Mouse (Mus musculus): ENCODE results near the gene Fhdc1.

- TF ChIP-seq CTCF (IDR thresholded peaks at IDR 0.05; ENCODE audit: control insufficient read depth, insufficient read depth, insufficient read length) (no peak), USF1 (IDR thresholded peaks at IDR 0.05; ENCODE audit: low read depth) (no peak), CEBPB (IDR thresholded peaks at IDR 0.05; ENCODE audit: low read depth) (no peak), MAX (IDR thresholded peaks at IDR 0.05) (no peak)
Observed at GRCm38 (mm10) chr3:84438118-84438517, 42.1 kb downstream of the Fhdc1 start.
